Mouse (Mus musculus): ENCODE measurements around the gene Rpusd2.

Rpusd2 gene

DNA sequence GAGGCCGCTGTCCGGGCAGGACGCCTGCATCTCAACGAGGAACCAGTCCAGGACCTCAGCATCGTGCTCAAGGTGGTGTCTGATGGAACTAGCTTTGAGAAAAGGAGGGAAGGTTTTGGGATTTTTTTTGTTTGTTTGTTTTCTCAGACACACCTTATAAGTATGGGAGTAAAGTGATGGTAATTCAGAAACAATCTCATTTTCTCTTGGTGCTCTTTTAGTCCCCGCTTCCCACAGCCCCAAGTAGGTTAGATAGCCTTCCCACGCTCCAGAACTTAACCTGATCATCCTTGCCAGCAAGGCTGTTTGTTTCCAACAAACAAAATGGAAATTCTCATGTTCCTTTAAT is 781 bp downstream of the Rpusd2 start:
- DNase-seq, result no peak

DNA sequence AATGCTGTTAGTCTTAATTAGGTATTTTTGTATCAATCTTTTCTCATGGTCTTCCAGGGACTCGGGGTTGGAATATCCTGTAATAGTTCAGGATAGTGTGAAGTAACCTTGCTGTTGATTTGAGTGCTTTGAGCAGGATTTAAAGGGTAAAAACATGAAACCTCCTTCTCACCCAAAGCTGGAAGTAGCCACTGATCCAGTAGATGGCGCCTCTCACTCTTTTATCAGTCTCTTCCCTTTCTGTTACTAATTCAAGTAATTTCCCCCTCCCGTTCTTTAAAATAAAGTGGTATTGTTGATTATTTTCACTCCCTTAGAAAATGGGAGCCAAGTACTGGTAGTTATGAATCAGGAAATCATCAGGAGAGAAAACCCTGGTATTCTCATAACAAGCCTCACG is 6.3 kb downstream of the Rpusd2 start:
- no peak for DNase-seq

DNA sequence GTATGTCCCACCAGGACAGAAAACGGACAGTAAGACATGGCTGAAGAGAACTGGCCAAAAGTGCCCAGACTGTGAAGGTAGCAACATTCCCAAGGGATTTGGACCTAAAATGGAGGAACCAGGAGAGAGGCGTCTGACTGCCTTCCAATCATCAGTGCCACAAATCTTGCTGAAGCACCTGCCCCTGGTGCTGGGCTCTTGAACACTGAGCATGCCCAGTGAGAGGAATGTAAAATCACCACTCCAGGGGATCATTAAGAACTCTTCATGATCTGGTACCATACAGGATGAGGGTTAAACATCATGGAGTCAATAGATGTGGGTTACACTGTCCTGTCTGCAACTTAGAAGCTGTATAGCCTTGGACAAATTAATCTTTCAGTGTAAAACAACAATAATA is 10.6 kb downstream of the Rpusd2 start:
- no peak for DNase-seq

- DNase-seq, result peak; percentile 92 to 99
These were observed 12.3 kb downstream of the Rpusd2 start, which contains the start of gene Knl1 for GRCm38 (mm10) chr2:119046649-119047611. Gene Knl1 (plus strand): TSS chr2:119047119.

DNA sequence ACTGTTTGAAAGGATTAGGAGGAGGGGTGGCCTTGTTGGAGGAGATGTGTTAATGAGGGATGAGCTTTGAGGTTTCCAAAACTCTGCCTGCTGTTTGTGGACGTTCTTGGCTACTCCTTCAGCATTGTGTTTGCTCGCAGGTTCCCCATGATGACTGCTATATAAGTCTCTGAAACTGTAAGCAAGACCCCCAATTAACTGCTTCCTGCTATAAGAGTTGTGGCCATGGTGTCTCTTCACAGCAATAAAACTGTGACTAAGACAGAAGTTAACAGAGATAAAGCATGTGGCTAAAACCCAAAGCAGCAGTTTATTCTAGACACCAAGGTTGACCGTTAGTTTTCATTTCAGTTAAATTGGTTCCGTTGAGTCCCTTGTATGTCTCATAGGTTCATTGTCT is 13.3 kb downstream of the Rpusd2 start:
- no peak for DNase-seq

DNA sequence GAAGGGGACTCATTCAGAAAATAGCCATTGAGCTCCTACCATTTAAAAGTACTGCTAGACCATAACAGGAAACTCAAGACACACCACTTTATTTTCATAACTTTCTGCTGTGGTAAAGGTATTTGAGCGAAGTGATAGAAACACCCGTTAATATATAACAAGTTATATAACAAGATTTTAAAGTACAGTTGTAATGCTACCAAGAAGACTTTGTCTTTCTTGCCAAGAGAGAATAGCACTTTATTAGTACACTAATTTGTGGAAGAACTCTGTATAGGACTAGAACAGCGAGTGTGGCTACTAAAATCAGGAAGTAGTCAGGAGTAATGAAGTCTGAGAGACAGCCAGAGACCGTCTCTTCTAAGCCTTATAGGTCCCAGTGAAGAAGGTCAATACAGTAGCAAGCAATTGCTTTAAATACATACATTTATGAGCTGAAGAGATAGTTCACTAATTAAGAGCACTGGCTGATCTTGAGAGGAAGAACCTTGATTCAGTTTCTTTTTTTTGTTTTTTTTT is 15.6 kb downstream of the Rpusd2 start:
- DNase-seq, result no peak

GRCm38 (mm10) chr2:119060139-119060538 is 25.5 kb downstream of the Rpusd2 start:
- no peak for DNase-seq

DNA sequence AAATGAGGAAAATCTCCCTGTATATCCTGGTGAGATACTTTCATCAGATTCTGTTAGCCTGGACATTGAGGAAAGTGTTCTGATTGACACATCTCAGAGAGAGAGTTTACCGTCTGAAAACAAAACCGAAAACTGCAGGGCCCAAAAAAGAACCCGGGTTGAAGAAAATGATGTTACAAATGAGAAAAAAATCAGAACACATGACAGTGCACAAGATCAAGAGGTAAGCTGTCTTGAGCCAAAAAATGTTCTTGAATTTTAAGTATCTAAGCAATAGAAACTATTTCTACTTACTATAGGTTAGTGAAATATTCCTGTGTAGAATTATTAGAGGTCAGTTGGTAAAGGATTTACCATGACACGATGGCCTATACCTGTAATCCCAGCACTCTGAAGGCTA is 37.8 kb downstream of the Rpusd2 start:
- DNase-seq, result no peak

DNA sequence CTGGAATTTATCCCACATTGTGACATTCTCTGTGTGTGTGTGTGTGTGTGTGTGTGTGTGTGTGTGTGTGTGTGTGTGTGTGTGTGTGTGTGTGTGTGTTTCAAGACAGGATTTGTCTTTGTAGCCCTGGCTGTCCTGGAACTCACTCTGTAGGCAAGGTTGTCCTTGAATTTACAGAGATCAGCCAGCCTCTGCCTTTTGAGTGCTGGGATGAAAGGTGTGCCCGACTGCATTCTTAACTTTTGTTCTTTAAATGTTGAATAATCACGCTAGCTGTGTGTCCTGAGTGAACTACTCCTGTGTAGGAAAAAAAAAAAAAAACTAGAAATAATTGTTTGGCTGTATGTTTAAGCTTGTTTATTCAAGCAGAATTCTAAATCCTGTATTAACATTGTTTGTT is 51.6 kb downstream of the Rpusd2 start:
- DNase-seq, result no peak

All from cerebellum, postnatal 36 days (tissue).